Mouse (Mus musculus) CH12.LX (cell line): ENCODE results near the gene Bicd2.

Experiments used
- BHLHE40 ChIP-seq: IDR thresholded peaks from 2 replicates; pipeline ENCODE4 v1.6.1; 2011; ENCODE audit warnings: mild to moderate bottlenecking, low read depth, low read length, improper control_type of control experiment
- CTCF ChIP-seq, 2 experiments: IDR thresholded peaks in 1 of 2; conservative IDR thresholded peaks in 1 of 2; 2 replicates each; pipeline ENCODE4 v1.5.1; 2011 to 2012; ENCODE audit warnings: low read depth in 2 of 2, low read length in 2 of 2, improper control_type of control experiment in 1 of 2, inconsistent platforms in 1 of 2, mild to moderate bottlenecking in 1 of 2, moderate library complexity in 1 of 2
- E2F4 ChIP-seq: IDR thresholded peaks from 2 replicates; pipeline ENCODE4 v1.6.1; 2011; ENCODE audit warnings: low read depth, low read length, improper control_type of control experiment; ENCODE audit not compliant: insufficient replicate concordance
- EP300 ChIP-seq: IDR thresholded peaks from 2 replicates; pipeline ENCODE4 v1.6.1; 2011; ENCODE audit warnings: low read length, improper control_type of control experiment
- GABPA ChIP-seq: IDR thresholded peaks from 2 replicates; pipeline ENCODE4 v1.6.1; 2012; ENCODE audit warnings: low read depth, low read length, improper control_type of control experiment, inconsistent platforms; ENCODE audit not compliant: insufficient replicate concordance
- MAFK ChIP-seq: IDR thresholded peaks from 2 replicates; pipeline ENCODE4 v1.6.1; 2011; ENCODE audit warnings: low read length, improper control_type of control experiment; ENCODE audit not compliant: insufficient replicate concordance
- MAX ChIP-seq: IDR thresholded peaks from 2 replicates; pipeline ENCODE4 v1.6.1; 2011; ENCODE audit warnings: low read length, improper control_type of control experiment
- PAX5 ChIP-seq: IDR thresholded peaks from 2 replicates; pipeline ENCODE4 v1.6.1; 2012; ENCODE audit warnings: low read length, inconsistent platforms, mixed read lengths
- POLR2A ChIP-seq: IDR thresholded peaks from 2 replicates; pipeline ENCODE4 v1.6.1; 2011; ENCODE audit warnings: low read depth, mild to moderate bottlenecking, improper control_type of control experiment, low read length
- POLR2AphosphoS2 ChIP-seq: IDR thresholded peaks from 2 replicates; pipeline ENCODE4 v1.6.1; 2011; ENCODE audit warnings: low read depth, low read length, improper control_type of control experiment
- RCOR1 ChIP-seq: conservative IDR thresholded peaks from 2 replicates; pipeline ENCODE4 v1.6.1; 2012; ENCODE audit warnings: low read depth, mild to moderate bottlenecking, inconsistent platforms, low read length, improper control_type of control experiment
- USF1 ChIP-seq: IDR thresholded peaks from 2 replicates; pipeline ENCODE4 v1.6.1; 2014; ENCODE audit warnings: low read depth, mild to moderate bottlenecking, inconsistent platforms, low read length, improper control_type of control experiment
- ZMIZ1 ChIP-seq: IDR thresholded peaks from 2 replicates; pipeline ENCODE4 v1.6.1; 2012; ENCODE audit warnings: low read depth, mild to moderate bottlenecking, inconsistent platforms, low read length, improper control_type of control experiment
- ZNF384 ChIP-seq: IDR thresholded peaks from 2 replicates; pipeline ENCODE4 v1.6.1; 2012; ENCODE audit warnings: low read depth, low read length, improper control_type of control experiment, inconsistent platforms

- no peak for TF ChIP-seq GABPA
- no peak for TF ChIP-seq CTCF (conservative IDR thresholded peaks at IDR 0.05 in 1 of 2, IDR thresholded peaks at IDR 0.05 in 1 of 2; ENCODE audit: low read depth in 2 of 2, low read length in 2 of 2)
- no peak for TF ChIP-seq POLR2A
- no peak for TF ChIP-seq USF1
- no peak for TF ChIP-seq EP300
- TF ChIP-seq POLR2AphosphoS2 = no peak
- TF ChIP-seq BHLHE40 = no peak
- no peak for TF ChIP-seq PAX5
- TF ChIP-seq ZMIZ1 = no peak
- TF ChIP-seq E2F4 = no peak
- TF ChIP-seq MAX = no peak
- TF ChIP-seq RCOR1 = no peak
- no peak for TF ChIP-seq MAFK
- TF ChIP-seq ZNF384 = no peak
Observed at GRCm38 (mm10) chr13:49421959-49422358, 80.6 kb downstream of the Bicd2 start.
